Mouse (Mus musculus): ENCODE measurements around the gene Cmc1.

The Cmc1 gene

DNA sequence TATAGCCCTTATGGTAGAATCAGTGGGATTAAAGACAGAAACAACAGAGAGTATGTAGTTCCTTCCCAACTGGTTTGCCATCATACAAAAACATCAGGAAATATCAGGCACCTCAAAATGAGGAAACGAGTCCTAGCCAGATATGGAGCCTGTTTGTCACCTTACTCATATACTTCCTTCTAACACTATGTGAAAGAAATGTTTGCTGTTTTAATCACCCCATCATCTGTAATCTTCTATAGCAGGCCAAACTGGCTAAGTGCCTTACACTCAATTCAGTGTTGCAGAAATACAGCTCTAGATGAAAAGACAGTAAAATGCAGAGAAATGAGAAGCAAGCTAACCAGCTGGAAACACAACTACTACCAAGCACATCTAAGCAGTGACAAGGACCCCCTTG, 119.7 kb downstream of the Cmc1 start:
- DNase-seq (ENCODE audit: low spot score): no peak

DNA sequence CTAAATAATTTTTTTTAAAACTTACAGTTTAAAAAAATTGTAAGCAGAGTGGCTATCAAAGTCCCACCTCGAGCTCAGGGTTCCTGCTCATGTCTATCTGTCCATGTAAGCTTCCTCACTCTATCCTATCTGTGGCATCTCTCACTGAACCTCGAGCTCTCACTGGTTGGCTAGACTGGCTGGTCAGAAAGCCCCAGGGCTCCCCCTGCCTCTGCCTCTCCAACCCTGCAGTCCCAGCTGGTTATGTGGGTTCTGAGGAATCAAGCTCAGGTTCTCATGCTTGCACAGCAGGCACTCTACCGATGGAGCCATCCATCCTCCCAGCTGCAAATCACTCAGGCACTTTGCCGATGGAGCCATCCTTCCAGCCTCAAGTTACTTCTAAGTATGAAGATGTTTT, 120.5 kb downstream of the Cmc1 start:
- DNase-seq (ENCODE audit: low spot score): no peak

GRCm38 (mm10) chr9:118024966-118025365, 125.0 kb downstream of the Cmc1 start:
- no peak for DNase-seq (ENCODE audit: low spot score)

Measured in testis, postnatal 14 days (tissue).